Mouse (Mus musculus): Measurements from ENCODE around the gene Gins2. TPM values are rescaled to one million over a fixed set of nuclear protein-coding genes. Genes with fewer than 3 reads are reported as not detected.

The Gins2 gene
- 73.7 and 84.8 TPM in 2 replicates for polyA plus RNA-seq (2016; fragmentation: Nextera tagmentation; extraction: Ambion mirVana)

DNA sequence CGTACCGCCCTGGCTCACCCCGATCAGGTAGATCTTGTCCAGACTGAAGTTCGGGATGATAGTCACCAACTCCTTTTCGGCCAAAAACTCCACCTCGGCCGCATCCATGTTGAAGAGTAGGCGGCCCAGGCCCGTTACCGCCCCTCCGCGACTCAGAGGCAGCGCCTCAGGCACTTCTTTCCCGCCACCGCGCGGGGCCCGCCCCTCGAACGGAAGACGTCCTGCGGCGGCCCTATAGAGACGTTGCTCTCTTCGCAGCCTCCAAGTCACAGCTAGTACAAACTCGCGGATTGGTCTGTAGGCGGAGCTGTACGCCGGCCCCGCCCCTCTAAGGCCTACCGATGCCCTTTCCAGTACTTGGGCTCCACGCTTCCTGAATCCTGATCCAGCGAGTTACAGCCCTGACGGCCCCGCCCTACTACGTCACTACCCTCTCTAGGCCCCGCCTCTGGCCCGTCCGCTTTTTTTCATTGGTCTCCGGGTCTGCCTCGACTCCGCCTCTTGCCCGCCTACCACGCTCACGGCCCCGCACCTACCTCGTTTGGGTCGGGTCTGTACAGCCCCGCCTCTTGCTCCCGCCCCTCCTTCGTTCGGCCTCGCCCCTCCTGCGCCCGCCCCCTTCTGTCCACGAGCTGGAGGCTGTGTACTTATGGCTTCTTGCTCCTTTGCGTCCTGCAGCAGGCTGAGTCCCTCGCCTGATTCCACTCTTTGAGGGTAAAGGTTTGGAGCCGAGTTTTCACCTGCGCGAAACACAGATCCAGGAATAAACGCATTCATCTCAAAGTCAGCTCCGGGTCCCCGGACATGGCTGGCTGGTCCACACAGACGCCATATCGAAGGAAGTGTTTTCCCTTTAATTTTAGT is at the start of gene Gins2:
Gins2 (minus strand) TSS at position 397 of the 864 bp plus-strand sequence.
- H3K9me3 ChIP-seq, result no peaks in the 10 kb centered on the region
- H3K36me3 ChIP-seq, result peaks cover 19% of the 10 kb centered on the region; the same call in 1 of the 2 replicates
- H3K9ac ChIP-seq (replicated peaks), result peak within 1 kb of the TSS; percentile 68
- H3K4me3 ChIP-seq, result peak within 1 kb of the TSS; percentile 56
- ATAC-seq (ENCODE audit: low FRiP score, low read depth), result peak; percentile 99
- peaks cover 30% of the 10 kb centered on the region for H3K4me1 ChIP-seq
- peaks cover 4% of the 10 kb centered on the region; the same call in 1 of the 2 replicates for H3K27me3 ChIP-seq
- peak within 1 kb of the TSS; percentile 94 for H3K4me2 ChIP-seq (replicated peaks)
- under 1% methylated on average over 67 of the region's 67 CpGs for WGBS
- peak within 1 kb of the TSS; percentile 20; the same call in 1 of the 2 replicates for H3K27ac ChIP-seq (replicated peaks)

DNA sequence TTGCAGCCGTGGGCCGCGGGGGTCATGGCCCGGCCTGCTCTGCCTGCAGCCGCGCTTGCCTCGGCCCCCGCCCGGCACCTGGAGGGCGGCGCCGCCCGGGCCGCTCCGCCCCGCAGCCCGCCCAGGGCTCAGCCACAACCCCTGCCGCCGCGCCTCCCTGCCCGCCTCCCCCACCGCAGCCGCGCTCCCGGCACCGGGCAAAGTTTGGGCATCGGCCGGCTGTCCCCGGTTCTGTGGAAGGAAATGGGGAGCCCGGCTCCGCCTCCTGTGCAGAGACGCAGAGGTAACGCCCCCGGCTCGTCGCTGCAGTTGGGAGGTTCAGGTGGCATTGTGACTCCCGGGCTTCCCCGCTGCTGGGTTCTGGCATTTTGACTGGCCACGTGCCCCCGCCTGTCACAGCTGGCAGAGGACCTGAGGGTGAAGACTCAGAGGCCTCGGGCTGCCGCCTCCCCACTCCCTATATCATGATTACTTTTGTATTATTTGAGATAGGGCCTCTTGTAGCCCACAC is 45.3 kb upstream of the Gins2 start:
- 0 out of 2 replicates have a peak, but pooled peaks have one; percentile 16 for ATAC-seq (ENCODE audit: low FRiP score, low read depth)

DNA sequence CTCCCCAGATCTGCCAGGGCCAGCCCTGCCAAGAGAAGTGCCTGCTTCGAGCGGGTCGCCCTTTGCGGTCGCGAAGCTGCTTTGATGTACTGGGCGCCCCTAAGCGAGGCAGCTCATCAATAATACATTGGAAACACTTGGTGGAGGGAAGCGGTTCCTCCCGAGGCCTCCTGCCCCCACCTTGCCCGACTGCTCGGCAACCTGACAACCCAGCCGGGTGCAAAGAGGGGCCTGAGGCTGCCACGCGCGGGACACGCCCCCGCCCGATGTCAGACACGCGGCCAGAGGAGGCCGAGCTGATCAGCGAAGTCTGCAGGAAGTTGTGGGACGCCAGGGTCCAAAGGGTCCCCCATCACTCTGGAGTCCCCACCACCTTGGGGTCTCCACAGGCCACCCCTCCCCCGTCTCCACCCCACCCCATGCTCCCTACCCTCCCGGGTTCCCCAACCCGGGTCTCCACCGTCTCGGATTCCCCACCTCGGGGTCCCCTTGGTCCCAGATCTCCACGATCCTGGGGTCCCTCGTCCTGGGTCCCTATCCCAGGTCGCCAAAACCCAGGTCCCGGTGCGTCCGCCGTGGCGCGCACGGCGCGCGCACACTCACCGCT is 44.7 kb upstream of the Gins2 start:
- no peaks in the 10 kb centered on the region for H3K9me3 ChIP-seq
- peak overlapping the region; percentile 59 for H3K4me3 ChIP-seq
- H3K4me2 ChIP-seq (replicated peaks), result peak overlapping the region; percentile 98
- H3K36me3 ChIP-seq, result no peaks in the 10 kb centered on the region
- peaks cover 18% of the 10 kb centered on the region for H3K4me1 ChIP-seq
- H3K9ac ChIP-seq (replicated peaks), result peak overlapping the region; percentile 66
- H3K27ac ChIP-seq (replicated peaks), result no peak overlapping the region
- peaks cover 65% of the 10 kb centered on the region for H3K27me3 ChIP-seq
- peak; percentile 35; the same call in 1 of the 2 replicates for ATAC-seq (ENCODE audit: low FRiP score, low read depth)
- 2% methylated on average over 44 of the region's 44 CpGs for WGBS

More for the DNA sequence above, 45.3 kb upstream of the Gins2 start:
- H3K4me2 ChIP-seq (replicated peaks), result peak overlapping the region; percentile 98
- under 1% methylated on average over 36 of the region's 42 CpGs for WGBS
- H3K9me3 ChIP-seq, result no peaks in the 10 kb centered on the region
- peak overlapping the region; percentile 66 for H3K9ac ChIP-seq (replicated peaks)
- no peaks in the 10 kb centered on the region for H3K36me3 ChIP-seq
- H3K27ac ChIP-seq (replicated peaks), result no peak overlapping the region
- peaks cover 65% of the 10 kb centered on the region for H3K27me3 ChIP-seq
- peaks cover 18% of the 10 kb centered on the region for H3K4me1 ChIP-seq
- H3K4me3 ChIP-seq, result peak overlapping the region; percentile 59

DNA sequence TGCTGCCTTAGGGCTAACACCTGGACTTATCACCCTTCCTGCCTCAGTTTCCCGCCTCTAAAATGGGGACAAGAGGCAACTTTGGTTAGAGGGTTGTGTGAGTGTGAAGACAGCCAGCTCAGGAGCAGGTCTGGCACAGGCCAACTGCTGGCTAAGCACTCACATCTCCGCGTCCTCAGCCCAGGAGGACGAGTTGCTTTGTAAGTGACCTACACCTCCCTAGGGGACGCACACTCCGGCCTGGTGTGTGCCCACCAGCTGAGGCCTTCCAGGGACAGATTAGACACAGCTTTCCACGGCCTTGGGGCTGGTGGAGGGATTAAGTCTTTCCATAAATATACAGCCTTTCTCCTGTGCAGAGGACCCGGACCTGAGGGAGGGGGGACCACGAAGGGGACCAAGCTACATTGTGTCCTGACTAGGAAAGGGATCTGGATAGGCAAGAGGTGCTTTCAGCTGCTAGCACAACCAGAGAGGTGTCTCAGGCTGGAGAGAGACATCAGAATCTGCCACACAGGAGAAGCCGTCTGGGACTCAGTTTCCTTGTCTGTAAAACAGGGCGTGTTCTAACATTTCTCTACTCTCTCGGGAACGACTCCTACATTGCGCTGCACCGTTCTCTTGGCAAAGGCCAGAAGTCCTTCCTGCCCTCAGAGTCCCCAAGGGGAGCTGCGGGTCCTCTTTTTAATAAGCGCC is 44.0 kb upstream of the Gins2 start:
- peak overlapping the region; percentile 59 for H3K4me3 ChIP-seq
- no peaks in the 10 kb centered on the region for H3K36me3 ChIP-seq
- H3K27ac ChIP-seq (replicated peaks), result no peak overlapping the region
- peak overlapping the region; percentile 98 for H3K4me2 ChIP-seq (replicated peaks)
- H3K9ac ChIP-seq (replicated peaks), result no peak overlapping the region
- peaks cover 65% of the 10 kb centered on the region for H3K27me3 ChIP-seq
- H3K9me3 ChIP-seq, result no peaks in the 10 kb centered on the region
- 0 out of 2 replicates have a peak, but pooled peaks have one; percentile 45 for ATAC-seq (ENCODE audit: low FRiP score, low read depth)
- H3K4me1 ChIP-seq, result peaks cover 18% of the 10 kb centered on the region
- 20% methylated on average over 17 of the region's 17 CpGs for WGBS

DNA sequence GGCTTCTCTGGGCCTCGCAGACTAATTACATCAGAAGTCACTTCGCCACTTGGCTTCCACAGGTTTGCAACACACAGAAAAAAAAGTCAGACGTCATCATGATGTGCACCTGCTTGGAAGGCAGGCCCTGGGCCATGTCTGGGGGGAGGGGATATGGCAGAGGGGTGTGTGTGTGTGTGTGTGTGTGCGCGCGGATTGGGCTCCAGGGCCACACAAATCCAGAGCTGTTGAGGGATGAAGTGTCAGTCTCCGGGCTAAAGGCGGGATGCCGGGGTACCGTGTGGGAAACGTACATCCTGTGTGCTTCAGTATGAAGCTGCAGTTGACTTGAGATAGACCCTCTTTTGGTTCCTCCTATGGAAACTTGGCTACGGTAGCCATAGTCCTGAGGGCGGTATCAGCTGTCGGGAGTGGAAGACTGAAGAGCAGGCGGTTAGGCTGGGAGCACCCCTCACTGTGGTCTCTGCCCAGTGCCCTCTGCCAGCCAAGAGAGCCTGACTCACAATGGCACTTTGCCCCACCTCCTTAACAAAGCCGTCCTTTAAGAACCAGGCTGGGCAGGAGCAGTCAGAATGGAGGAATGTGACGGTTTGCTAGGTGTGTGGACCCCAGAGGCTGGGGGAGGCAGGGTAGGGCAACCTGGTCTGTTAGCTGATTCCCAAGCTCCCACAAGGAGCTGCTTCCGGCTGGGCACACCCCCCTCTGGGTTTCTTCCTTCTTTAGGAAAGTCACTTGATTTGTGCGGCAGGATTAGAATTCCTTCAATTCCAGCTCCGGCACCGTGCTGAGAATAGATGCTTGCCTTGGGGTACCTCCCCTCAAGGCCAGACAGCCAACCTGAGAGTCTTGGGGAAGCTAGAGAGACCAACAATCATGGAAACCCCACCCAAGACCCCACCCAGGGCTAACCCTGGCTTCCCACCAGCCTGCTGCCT is 42.6 kb upstream of the Gins2 start:
- Histone ChIP-seq H3K27me3 (peaks cover 61% of the 10 kb centered on the region), H3K27ac (replicated peaks) (no peak overlapping the region), H3K9ac (replicated peaks) (no peak overlapping the region), H3K4me3 (no peak overlapping the region), H3K9me3 (no peaks in the 10 kb centered on the region), H3K4me2 (replicated peaks) (no peak overlapping the region), H3K4me1 (peaks cover 18% of the 10 kb centered on the region), H3K36me3 (no peaks in the 10 kb centered on the region)
- 73% methylated on average over 21 of the region's 21 CpGs for WGBS
- ATAC-seq (ENCODE audit: low FRiP score, low read depth), result no peak

DNA sequence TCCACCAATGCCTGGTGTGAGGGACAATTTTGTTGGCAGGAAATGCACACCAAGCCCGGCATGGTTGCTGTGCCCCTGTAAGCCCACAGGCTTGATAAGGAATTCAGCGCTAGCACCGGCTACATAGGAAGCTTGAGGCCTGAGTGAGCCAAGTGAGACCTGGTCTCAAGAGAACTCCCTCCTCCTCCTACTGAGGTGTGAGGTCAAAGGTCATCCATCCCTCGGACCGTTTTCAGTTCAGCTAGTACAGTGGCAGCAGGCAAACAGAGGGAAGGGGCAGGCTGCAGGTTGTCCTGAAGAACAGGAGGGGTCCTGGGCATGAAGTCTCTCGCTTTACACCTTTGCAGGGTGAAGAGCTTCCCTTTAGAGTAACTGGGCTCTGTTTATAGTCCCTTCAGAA is 41.7 kb upstream of the Gins2 start:
- Histone ChIP-seq H3K9me3 (no peaks in the 10 kb centered on the region), H3K27me3 (peaks cover 53% of the 10 kb centered on the region), H3K4me2 (replicated peaks) (no peak overlapping the region), H3K36me3 (no peaks in the 10 kb centered on the region), H3K9ac (replicated peaks) (no peak overlapping the region), H3K4me3 (no peak overlapping the region), H3K27ac (replicated peaks) (no peak overlapping the region), H3K4me1 (peaks cover 18% of the 10 kb centered on the region)
- ATAC-seq (ENCODE audit: low FRiP score, low read depth), result no peak
- whole genome bisulfite sequencing, result 61% methylated on average over 6 of the region's 6 CpGs

DNA sequence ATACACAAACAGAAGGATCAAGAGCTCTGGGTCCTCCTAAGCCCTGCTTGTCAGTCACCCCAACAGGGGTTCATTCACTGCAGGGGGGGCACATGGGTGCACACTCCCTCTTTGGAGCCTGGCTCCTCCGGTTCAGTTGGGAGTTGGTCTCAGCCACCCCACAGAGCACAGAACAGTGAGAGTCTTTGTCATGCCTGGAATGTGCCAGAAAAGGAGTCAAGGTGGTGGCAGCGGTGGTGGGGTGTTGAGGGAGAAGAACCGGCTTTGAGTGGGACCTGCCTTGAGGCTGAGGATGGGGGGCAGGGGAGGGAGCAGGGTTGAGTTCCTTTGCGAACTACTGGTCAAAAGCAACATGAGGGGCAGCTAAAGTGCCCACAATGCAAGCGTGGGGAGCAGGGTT is 40.9 kb upstream of the Gins2 start:
- Histone ChIP-seq H3K27me3 (peaks cover 45% of the 10 kb centered on the region), H3K27ac (replicated peaks) (no peak overlapping the region), H3K4me2 (replicated peaks) (no peak overlapping the region), H3K36me3 (no peaks in the 10 kb centered on the region), H3K9ac (replicated peaks) (no peak overlapping the region), H3K9me3 (no peaks in the 10 kb centered on the region), H3K4me3 (no peak overlapping the region), H3K4me1 (peaks cover 18% of the 10 kb centered on the region)
- ATAC-seq (ENCODE audit: low FRiP score, low read depth), result no peak
- WGBS, result 51% methylated on average over 5 of the region's 5 CpGs

DNA sequence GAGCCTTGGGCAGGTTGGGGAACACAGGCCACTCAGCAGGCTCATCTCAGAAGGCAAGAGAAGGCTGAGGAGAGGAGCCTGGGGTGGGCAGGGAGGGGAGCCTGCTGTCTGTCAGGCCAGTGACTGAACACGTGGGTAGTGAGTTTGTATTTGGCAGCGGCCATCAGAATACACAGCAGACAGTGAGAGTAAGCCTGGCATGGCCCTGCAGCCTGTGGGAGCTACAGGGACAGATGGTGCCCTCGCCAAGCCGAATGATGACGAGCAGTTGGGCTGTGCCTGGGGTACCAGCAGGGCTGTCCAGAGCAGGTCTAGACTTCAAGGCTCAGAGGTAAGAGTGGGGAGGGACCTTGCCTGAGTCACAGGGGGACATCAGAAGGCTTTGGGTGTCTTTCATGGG is 38.2 kb upstream of the Gins2 start:
- Histone ChIP-seq H3K36me3 (no peaks in the 10 kb centered on the region), H3K4me3 (no peak overlapping the region), H3K4me1 (no peaks in the 10 kb centered on the region), H3K4me2 (replicated peaks) (no peak overlapping the region), H3K9me3 (no peaks in the 10 kb centered on the region), H3K27ac (replicated peaks) (no peak overlapping the region), H3K9ac (replicated peaks) (no peak overlapping the region), H3K27me3 (peaks cover 17% of the 10 kb centered on the region)
- WGBS, result 89% methylated on average over 5 of the region's 5 CpGs
- ATAC-seq (ENCODE audit: low FRiP score, low read depth), result no peak

DNA sequence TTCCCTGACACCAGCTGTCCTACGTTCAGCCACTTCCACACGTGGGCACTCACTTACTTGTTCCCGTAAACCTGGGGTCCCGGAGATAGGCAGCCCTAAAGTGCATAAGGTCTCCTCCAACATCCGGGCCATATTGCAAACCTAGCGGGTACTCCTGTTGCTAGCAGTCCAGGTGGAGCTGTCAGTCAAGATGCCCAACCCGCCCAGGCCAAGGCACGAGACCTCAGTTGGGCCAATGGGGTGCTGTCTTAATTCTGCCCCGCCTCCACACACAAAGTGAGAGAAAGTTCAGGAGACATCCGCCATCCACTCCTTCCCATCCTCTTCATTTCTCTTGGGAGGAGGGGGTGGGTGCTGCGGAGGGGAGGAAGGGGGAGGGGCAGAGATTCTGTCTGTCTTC is 37.4 kb upstream of the Gins2 start:
- Histone ChIP-seq H3K4me3 (no peak overlapping the region), H3K27ac (replicated peaks) (no peak overlapping the region), H3K9ac (replicated peaks) (no peak overlapping the region), H3K4me2 (replicated peaks) (no peak overlapping the region), H3K4me1 (peaks cover 7% of the 10 kb centered on the region; the same call in 1 of the 2 replicates), H3K36me3 (no peaks in the 10 kb centered on the region), H3K9me3 (no peaks in the 10 kb centered on the region), H3K27me3 (peaks cover 17% of the 10 kb centered on the region; the same call in 1 of the 2 replicates)
- WGBS, result 78% methylated on average over 11 of the region's 11 CpGs
- ATAC-seq (ENCODE audit: low FRiP score, low read depth), result no peak

DNA sequence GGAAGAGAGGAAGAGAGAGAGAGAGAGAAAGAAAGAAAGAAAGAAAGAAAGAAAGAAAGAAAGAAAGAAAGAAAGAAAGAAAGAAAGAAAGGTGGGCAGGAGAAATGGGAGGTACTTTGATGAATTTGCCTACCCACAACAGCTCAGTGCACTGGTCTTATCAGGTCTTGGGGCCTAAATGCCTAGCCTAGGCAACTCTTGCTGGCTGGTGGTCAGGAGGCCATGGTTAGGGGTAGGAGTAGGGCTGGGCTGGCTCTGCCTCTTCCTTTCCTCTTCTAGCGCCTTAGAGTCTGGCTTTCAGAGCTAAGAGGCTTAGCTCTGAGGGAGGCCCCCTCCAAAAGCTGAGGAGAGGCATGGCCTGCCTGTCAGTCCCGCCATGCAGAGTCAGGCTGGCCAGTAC is 34.5 kb upstream of the Gins2 start:
- H3K9me3 ChIP-seq, result no peaks in the 10 kb centered on the region
- no peak overlapping the region for H3K27ac ChIP-seq (replicated peaks)
- H3K4me2 ChIP-seq (replicated peaks), result no peak overlapping the region
- no peak for ATAC-seq (ENCODE audit: low FRiP score, low read depth)
- no peaks in the 10 kb centered on the region for H3K36me3 ChIP-seq
- WGBS, result 13% methylated on average over 2 of the region's 2 CpGs
- H3K4me1 ChIP-seq, result peaks cover 13% of the 10 kb centered on the region; the same call in 1 of the 2 replicates
- H3K9ac ChIP-seq (replicated peaks), result no peak overlapping the region
- H3K4me3 ChIP-seq, result no peak overlapping the region
- 0 out of 2 replicates have a peak, but pooled peaks cover 5% of the 10 kb centered on the region for H3K27me3 ChIP-seq

DNA sequence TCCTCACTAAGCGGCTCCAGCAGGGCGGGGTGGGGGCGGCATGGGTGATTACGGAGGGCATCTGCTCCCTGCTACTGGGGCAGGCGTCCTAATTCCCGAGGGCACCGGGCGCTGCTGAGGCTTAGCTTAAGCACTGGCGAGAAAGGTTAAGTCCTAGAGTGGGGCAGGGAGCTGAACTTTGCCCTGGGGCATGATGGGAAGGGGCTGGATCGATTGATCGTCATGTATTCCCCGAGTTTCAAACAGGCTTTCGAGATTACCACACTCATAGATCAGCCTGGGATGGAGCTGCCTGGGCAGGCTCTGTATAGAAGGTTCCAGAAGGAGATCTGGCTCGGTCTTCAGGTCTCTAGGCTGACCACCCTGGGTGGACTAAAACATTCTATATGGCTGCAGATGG is 33.1 kb upstream of the Gins2 start:
- H3K4me2 ChIP-seq (replicated peaks), result no peak overlapping the region
- no peak for ATAC-seq (ENCODE audit: low FRiP score, low read depth)
- peaks cover 27% of the 10 kb centered on the region for H3K4me1 ChIP-seq
- H3K27ac ChIP-seq (replicated peaks), result no peak overlapping the region
- H3K9me3 ChIP-seq, result no peaks in the 10 kb centered on the region
- H3K27me3 ChIP-seq, result 0 out of 2 replicates have a peak, but pooled peaks cover 5% of the 10 kb centered on the region
- H3K9ac ChIP-seq (replicated peaks), result no peak overlapping the region
- no peaks in the 10 kb centered on the region for H3K36me3 ChIP-seq
- no peak overlapping the region for H3K4me3 ChIP-seq
- WGBS, result 55% methylated on average over 14 of the region's 14 CpGs

Data from midbrain, embryonic 12.5 days (tissue).